Mouse (Mus musculus) hematopoietic stem cell, adult 5-6 weeks (primary cell): ENCODE data around the gene Slfn5. TPM values are rescaled to one million over a fixed set of nuclear protein-coding genes. Genes with fewer than 3 reads are reported as not detected.
"Not testable (repeated sequence)": the region's sequence is repeated elsewhere in the genome, so short reads cannot be mapped to it uniquely, and the experiment has no call there.

Source experiments
- ATAC-seq, 2 experiments: fragments of 125-278 bp in 1 of 2; replicated peaks in 1 of 2; 2 replicates each; pipeline ENCODE4 v1.8.0; 2016 to 2017; ENCODE audit warnings: inconsistent platforms in 2 of 2, mild to moderate bottlenecking in 2 of 2, moderate number of reproducible peaks in 2 of 2, low read depth in 1 of 2, moderate TSS enrichment in 1 of 2; ENCODE audit not compliant: low FRiP score in 2 of 2, poor library complexity in 2 of 2, severe bottlenecking in 2 of 2, insufficient read depth in 1 of 2, low TSS enrichment in 1 of 2
- total RNA-seq: library from RNA; stranded (forward); fragments of 172-1452, 232-1000 nt; gene quantifications from 2 replicates; pipeline ENCODE4 v1.2.3, GENCODE M21; 2017

Slfn5 gene
- 14.1 and 30.8 TPM in 2 replicates for total RNA-seq

DNA sequence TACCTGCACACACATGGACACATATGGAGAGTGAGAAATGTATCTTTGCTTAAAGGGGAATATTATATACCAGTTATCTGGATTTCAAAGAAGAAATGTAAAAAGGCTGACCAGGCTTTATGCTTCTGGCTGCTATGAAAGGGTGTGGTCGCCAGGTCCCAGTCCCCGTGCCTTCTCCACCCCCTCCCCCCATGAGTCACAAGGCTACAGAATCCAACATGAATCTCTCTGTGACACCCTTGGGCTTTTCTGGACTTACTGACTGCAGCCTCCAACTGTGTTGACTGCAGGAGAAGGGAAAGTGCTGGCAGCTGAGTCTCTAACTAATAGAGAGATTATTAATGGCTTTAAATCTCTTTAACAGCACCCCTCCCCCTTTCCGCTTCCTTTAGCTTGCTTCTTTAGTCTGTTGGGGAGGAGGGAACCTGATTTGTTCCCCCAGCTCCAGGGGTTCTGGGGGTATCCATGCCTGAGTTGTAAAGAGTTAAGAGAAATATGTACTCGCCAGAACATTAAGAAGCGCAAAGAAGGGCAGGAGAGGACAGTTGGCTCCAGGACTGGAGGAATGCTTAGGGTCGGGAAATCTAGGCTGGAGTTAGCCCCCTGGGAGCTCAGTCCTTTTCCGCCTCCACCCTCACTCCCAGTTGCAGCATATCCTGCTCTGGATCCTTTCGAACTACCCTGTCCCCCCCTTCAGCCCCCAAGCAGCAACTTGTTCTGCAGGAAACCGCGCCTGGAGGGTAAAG, at the start of gene Slfn5:
TSS of gene Slfn5 (plus strand) at position 614 of the 746 bp plus-strand sequence.
- no peak for ATAC-seq

DNA sequence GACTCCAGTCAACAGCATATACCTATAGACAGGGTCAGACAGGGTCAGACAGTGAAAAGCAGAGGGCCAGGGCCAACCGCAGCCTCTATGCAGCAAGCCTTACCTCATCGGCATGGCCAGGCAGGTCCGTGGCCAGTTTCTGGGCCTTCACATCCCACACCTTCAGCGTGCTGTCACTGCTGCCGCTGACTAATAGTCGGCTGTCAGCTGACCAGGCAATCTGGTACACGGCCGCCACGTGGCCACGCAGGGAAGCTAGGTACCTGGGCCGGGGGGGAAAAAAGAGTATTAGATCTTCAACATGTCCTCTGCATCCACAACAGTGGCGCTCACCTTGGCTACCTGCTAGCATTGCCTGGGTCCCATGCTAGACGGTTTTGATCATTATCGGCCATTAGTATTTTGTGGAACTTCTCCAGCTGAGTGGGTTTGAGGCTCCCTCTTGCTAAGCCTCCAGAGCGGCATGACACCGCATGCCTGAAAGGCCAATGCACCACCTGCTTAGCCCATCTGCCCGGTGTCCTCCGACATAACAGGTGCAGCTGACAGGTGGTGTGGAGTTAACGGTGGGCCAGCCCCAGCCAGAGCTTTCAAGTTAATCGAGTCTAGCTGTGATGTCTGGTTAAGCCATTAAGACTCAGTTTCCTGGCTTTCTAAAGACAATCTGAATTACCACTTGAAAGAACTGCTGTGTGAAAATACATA, 49.4 kb upstream of the Slfn5 start:
- ATAC-seq, result no peak

- no peak for ATAC-seq
Observed at GRCm38 (mm10) chr11:82904952-82905351, 46.2 kb upstream of the Slfn5 start.

- no peak for ATAC-seq
Observed at GRCm38 (mm10) chr11:82905816-82906215, 45.3 kb upstream of the Slfn5 start.

DNA sequence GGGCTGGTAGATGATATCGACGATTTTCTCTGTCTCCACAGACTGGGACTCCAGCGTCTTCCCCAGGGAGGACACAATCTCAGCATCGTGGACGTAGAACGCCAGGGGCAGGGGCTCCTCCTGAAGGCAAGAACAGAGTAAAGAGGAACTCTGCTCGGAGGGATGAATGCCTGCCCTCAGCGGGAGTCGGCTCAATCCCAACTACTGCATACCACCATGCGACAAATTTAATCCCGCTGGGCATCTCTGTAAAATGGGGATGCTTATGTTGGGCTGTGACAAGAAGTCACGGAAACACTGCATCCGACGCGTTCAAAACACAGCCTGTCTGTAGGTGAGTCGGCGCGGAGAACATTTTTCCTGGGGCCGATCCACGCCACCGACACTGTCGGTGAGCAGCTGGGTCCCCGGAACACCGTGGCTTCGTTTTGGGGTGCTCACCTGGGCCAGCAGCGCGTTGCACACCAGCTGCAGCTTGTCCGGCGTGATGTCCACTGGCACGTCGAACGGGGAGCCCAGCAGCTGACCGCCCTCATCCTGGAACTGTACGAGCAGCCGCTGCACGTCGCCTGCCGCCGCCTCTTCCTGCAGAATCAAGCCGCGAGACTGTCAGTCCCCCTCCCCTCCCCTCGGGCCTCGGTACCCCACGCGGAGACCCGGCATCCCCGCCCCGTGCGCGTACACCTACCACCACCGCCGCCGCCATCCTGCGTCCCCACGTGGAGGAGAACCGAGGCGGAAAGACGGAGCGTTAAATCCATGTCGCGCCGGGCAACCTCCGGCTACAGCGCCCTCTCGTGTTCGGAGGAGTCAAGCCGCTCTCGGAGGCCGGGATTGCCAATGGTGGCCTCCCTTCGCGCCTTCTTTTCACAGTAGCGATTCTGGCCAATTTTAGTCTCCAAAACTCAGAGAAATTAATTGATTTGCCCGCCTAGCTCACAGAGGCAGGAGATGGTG, 43.2 kb upstream of the Slfn5 start, which contains the start of gene Nle1:
TSS of gene Nle1 (minus strand) at position 761 of the 957 bp plus-strand sequence.
- ATAC-seq, result peak; percentile 75 to 88

DNA sequence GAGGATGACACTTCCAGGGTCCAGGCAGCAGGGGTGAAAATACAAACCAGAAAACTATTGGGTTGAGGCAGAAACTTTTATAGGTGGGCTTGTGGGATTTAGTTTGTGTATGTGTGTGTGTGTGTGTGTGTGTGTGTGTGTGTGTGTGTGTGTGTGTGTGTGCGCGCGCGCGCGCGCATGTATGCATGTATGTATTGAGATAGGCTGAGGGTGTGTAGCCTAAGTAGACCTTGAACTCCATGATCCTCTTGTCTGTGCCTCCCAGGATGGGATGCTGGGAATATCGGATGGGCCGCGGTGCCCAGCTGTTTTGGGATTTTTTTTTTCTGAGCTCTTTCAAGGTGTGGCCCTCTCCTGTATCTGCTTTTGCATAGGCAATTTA, 42.5 kb upstream of the Slfn5 start:
- no peak for ATAC-seq

- ATAC-seq, result no peak
Observed at GRCm38 (mm10) chr11:82910250-82910649, 40.9 kb upstream of the Slfn5 start, which contains the start of gene Unc45b. TSS of gene Unc45b (plus strand) at chr11:82910550.

DNA sequence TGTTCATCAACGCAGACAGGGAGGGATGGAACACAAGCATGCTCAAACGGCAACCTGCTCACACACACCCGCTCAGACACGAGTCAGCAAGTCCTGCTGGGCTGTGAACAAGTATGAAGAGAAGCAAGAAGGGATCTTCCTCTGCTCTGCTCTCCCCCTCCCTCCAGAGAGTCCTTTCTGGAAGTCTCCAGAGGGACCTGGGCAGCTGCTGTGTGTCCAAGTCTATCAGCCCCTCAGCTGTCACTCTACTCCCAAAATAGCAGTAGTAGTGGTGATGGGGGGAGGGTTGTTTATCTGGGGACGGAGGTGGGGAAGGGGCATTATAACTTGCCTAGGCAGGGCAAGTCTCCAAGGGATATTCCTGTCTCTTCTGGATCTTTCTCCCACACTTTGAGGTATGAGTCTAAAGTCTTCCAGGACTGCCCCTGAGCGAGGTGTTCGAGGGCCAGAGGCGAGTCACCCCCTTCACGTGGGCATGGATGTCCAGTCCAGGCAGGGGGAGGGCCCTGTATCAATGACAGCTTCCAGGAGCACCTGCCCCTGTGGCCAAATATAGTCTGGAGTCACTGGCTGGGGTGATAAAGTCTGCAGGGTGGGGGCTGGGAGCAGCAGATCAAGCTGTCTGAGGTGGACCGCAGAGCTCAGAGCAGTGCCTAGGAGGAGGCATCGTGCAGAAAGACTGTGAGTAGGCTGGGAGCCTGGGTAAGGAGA, 40.3 kb upstream of the Slfn5 start:
- ATAC-seq, result no peak

- ATAC-seq, result peak; percentile 72 to 80
Observed at GRCm38 (mm10) chr11:82914711-82915352, 36.3 kb upstream of the Slfn5 start.

DNA sequence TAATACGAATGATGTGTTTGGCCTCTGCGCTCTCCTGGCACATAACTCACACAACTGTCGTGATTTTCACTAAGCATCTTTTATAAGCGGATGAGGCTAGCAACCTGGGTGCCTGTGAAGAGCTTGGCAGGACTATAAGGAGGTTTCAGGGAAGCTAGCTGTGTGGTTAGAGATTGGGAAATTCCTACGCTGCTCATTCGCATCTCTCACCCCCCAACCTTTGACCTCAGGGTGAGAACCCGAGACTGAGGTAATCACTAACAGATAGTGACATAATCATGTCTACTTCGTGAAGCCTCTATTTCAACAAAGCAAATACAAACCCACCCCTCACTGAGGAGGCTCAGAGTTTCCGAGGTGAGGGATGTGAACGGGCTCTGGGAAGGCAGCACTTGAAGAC, 30.4 kb upstream of the Slfn5 start:
- ATAC-seq, result no peak

GRCm38 (mm10) chr11:82921691-82922090, 29.5 kb upstream of the Slfn5 start:
- ATAC-seq, result no peak

DNA sequence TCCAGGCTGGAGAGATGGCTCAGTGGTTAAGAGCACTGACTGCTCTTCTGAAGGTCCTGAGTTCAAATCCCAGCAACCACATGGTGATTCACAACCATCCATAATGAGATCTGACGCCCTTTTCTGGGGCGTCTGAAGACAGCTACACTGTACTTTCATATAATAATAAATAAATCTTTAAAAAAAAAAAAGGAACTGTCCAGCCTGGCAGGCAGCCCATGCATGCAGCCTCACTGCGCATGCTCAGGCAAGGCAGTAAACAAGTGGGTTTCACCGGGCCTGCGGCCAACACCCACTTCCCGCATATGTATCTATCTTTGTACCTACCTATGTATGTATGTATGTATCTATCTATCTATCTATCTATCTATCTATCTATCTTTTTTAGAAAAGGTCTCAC, 27.2 kb upstream of the Slfn5 start:
- not testable (repeated sequence) for ATAC-seq

- peak; percentile 16 to 27; a peak in 1 of 4 replicates for ATAC-seq
Observed at GRCm38 (mm10) chr11:82928897-82929632, 22.1 kb upstream of the Slfn5 start.

DNA sequence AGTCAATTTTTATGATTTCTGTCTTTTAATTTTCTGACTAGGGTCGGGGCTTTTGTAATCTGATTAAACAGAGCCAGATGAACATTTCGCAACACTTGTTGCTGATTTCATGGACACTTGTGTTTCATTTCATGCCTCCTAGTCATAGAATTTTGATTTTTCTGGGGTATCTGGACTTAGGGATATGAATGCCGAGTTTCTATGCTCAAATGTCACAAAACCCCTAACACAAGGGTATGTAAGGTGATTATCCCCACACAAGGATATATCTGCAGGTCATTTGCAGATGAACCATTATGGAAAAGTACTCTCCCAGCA, 21.6 kb upstream of the Slfn5 start:
- no peak for ATAC-seq

GRCm38 (mm10) chr11:82930391-82930955, 20.7 kb upstream of the Slfn5 start:
- ATAC-seq, result not testable (repeated sequence)

DNA sequence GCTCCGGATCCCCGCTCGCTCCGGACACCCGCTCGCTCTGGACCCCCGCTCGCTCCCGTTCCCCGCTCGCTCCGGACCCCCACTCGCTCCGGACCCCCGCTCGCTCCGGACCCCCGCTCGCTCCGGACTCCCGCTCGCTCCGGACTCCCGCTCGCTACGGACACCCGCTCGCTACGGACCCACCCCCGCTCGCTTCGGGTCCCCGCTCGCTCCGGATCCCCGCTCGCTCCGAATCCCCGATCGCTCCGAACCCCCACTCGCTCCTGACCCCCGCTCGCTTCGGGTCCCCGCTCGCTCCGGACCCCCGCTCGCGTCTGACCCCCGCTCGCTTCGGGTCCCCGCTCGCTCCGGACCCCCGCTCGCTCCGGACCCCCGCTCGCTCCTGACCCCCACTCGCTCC, 20.0 kb upstream of the Slfn5 start:
- ATAC-seq, result not testable (repeated sequence)
